Mouse (Mus musculus) heart, adult 2 months (tissue): ENCODE results near the gene Nemf.

Source experiments
- CTCF ChIP-seq: fragments of 200-600 bp; IDR thresholded peaks from 2 replicates; pipeline ENCODE4 v1.8.1; 2022; ENCODE audit warnings: antibody characterized with exemption, mild to moderate bottlenecking, moderate library complexity
- POLR2A ChIP-seq: fragments of 200-500 bp; IDR thresholded peaks from 2 replicates; pipeline ENCODE4 v1.6.1; 2011; ENCODE audit warnings: mild to moderate bottlenecking, low read depth, low read length, control low read depth; ENCODE audit not compliant: insufficient read depth

- no peak for TF ChIP-seq CTCF
- TF ChIP-seq POLR2A: no peak
Observed at GRCm38 (mm10) chr12:69306333-69306732, 50.6 kb downstream of the Nemf start.
